ENCODE assay signal across 1 mouse cellular context in the genomic region with DNA sequence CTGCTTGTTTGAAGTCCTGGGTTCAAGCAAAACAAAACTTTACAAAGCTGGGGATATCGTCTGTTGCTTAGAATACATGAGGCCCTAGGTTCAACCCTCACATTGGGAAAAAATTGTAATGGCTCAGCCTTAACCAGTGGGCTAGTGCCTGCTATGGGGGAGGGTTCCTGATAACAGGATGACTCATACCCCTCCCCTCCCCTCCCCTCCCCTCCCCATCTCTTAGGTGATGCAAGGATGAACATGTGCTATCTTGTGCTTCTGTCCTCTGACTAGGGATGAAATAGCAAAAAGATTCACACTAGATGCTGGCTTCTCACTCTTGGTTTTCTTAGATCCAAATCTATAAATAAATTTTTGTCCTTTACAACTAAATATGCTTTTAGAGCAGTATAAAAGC.
TF ChIP-seq lines count a peak whose summit lies in the region.

No protein-coding gene starts in this region.

TF ChIP-seq in MEL, 35 proteins besides CTCF, POLR2A, EP300 and RAD21 (continued from another document):
- TF ChIP-seq RCOR1 (IDR thresholded peaks at IDR 0.05; ENCODE audit: low read depth, low read length) (no peak; the same call in 1 of the 2 replicates), ELF1 (IDR thresholded peaks at IDR 0.05; ENCODE audit: low read depth, low read length) (no peak), POLR2AphosphoS2 (IDR thresholded peaks at IDR 0.05; ENCODE audit: low read length) (no peak), ZNF384 (IDR thresholded peaks at IDR 0.05; ENCODE audit: low read depth, low read length) (no peak), ZC3H11A (IDR thresholded peaks at IDR 0.05; ENCODE audit: low read depth, low read length) (no peak), NELFE (IDR thresholded peaks at IDR 0.05; ENCODE audit: low read depth, low read length) (no peak), GATA1 (IDR thresholded peaks at IDR 0.05; ENCODE audit: low read depth, low read length) (peak; percentile 64), JUND (IDR thresholded peaks at IDR 0.05; ENCODE audit: low read depth, low read length) (peak; percentile 82; the same call in 1 of the 2 replicates), NRF1 (IDR thresholded peaks at IDR 0.05; ENCODE audit: insufficient read depth, low read depth, low read length, poor library complexity, severe bottlenecking) (no peak)
